Mouse (Mus musculus) ES-E14 (cell line): ENCODE results near the gene Cd300ld5.

Experiments used
- MAFK ChIP-seq: IDR thresholded peaks from 2 replicates; pipeline ENCODE4 v1.6.1; 2014; ENCODE audit warnings: mild to moderate bottlenecking, low read depth, low read length, inconsistent platforms; ENCODE audit not compliant: insufficient read depth
- ZNF384 ChIP-seq: IDR thresholded peaks from 2 replicates; pipeline ENCODE4 v1.6.1; 2012; ENCODE audit warnings: low read depth, low read length, inconsistent platforms

GRCm38 (mm10) chr11:115084595-115084994 lies 47.0 kb upstream of the Cd300ld5 start:
- TF ChIP-seq ZNF384: no peak
- no peak for TF ChIP-seq MAFK
